Mouse (Mus musculus): ENCODE data around the gene Wdr34.
"Not testable (repeated sequence)": the region's sequence is repeated elsewhere in the genome, so short reads cannot be mapped to it uniquely, and the experiment has no call there.

Wdr34 gene

GRCm38 (mm10) chr2:30066046-30066901 is 17.6 kb upstream of the Wdr34 start:
- DNase-seq (ENCODE audit: low spot score in 2 of 2) = peak; percentile 81 to 93

GRCm38 (mm10) chr2:30064298-30064697 is 15.6 kb upstream of the Wdr34 start:
- no peak for DNase-seq (ENCODE audit: low spot score in 2 of 2)

GRCm38 (mm10) chr2:30063791-30064190 is 15.1 kb upstream of the Wdr34 start:
- DNase-seq (ENCODE audit: low spot score in 2 of 2) = no peak

- no peak for DNase-seq (ENCODE audit: low spot score in 2 of 2)
These were observed 14.6 kb upstream of the Wdr34 start for GRCm38 (mm10) chr2:30063235-30063634.

GRCm38 (mm10) chr2:30062249-30063093 is 13.8 kb upstream of the Wdr34 start:
- peak; percentile 52 to 73 for DNase-seq (ENCODE audit: low spot score in 2 of 2)

GRCm38 (mm10) chr2:30061215-30062166 is 12.8 kb upstream of the Wdr34 start:
- peak; percentile 30 to 53 for DNase-seq (ENCODE audit: low spot score in 2 of 2)

GRCm38 (mm10) chr2:30058418-30058817 is 9.7 kb upstream of the Wdr34 start:
- no peak for DNase-seq (ENCODE audit: low spot score in 2 of 2)

GRCm38 (mm10) chr2:30057223-30057904 is 8.7 kb upstream of the Wdr34 start, which contains the start of gene Set:
TSS of gene Set (plus strand) at chr2:30057378.
- no peak for DNase-seq (ENCODE audit: low spot score in 2 of 2)

- DNase-seq (ENCODE audit: low spot score in 2 of 2) = no peak
These were observed 8.1 kb upstream of the Wdr34 start for GRCm38 (mm10) chr2:30056736-30057135.

GRCm38 (mm10) chr2:30055310-30055709 is 6.6 kb upstream of the Wdr34 start:
- DNase-seq (ENCODE audit: low spot score in 2 of 2) = not testable (repeated sequence)

- DNase-seq (ENCODE audit: low spot score in 2 of 2) = no peak
These were observed 3.5 kb upstream of the Wdr34 start for GRCm38 (mm10) chr2:30051992-30052761.

- DNase-seq (ENCODE audit: low spot score in 2 of 2) = no peak
These were observed 1.1 kb upstream of the Wdr34 start for GRCm38 (mm10) chr2:30049831-30050230.

- DNase-seq (ENCODE audit: low spot score in 2 of 2) = no peak
These were observed 580 bp downstream of the Wdr34 start for GRCm38 (mm10) chr2:30048101-30048501.

- DNase-seq (ENCODE audit: low spot score in 2 of 2) = no peak
These were observed 1.6 kb downstream of the Wdr34 start for GRCm38 (mm10) chr2:30047127-30047526.

- DNase-seq (ENCODE audit: low spot score in 2 of 2) = no peak
These were observed 4.1 kb downstream of the Wdr34 start for GRCm38 (mm10) chr2:30044550-30044949.

- peak; percentile 50 to 72 for DNase-seq (ENCODE audit: low spot score in 2 of 2)
These were observed 6.2 kb downstream of the Wdr34 start for GRCm38 (mm10) chr2:30042445-30042844.

GRCm38 (mm10) chr2:30039687-30040086 is 9.0 kb downstream of the Wdr34 start:
- no peak for DNase-seq (ENCODE audit: low spot score in 2 of 2)

- DNase-seq (ENCODE audit: low spot score in 2 of 2) = no peak
These were observed 10.3 kb downstream of the Wdr34 start for GRCm38 (mm10) chr2:30038370-30038769.

GRCm38 (mm10) chr2:30037762-30038161 is 10.9 kb downstream of the Wdr34 start:
- DNase-seq (ENCODE audit: low spot score in 2 of 2) = no peak

- no peak for DNase-seq (ENCODE audit: low spot score in 2 of 2)
These were observed 15.7 kb downstream of the Wdr34 start for GRCm38 (mm10) chr2:30032957-30033356.

Measured in urinary bladder, adult 18-20 months (tissue).